Mouse (Mus musculus): ENCODE measurements around the gene Tmcc2. TPM values are rescaled to one million over a fixed set of nuclear protein-coding genes. Genes with fewer than 3 reads are reported as not detected.
A peak's percentile ranks its signal among the peaks of the same experiment; 100 is the strongest.

The Tmcc2 gene
- polyA plus RNA-seq, 1 experiment = 5.3 TPM

DNA sequence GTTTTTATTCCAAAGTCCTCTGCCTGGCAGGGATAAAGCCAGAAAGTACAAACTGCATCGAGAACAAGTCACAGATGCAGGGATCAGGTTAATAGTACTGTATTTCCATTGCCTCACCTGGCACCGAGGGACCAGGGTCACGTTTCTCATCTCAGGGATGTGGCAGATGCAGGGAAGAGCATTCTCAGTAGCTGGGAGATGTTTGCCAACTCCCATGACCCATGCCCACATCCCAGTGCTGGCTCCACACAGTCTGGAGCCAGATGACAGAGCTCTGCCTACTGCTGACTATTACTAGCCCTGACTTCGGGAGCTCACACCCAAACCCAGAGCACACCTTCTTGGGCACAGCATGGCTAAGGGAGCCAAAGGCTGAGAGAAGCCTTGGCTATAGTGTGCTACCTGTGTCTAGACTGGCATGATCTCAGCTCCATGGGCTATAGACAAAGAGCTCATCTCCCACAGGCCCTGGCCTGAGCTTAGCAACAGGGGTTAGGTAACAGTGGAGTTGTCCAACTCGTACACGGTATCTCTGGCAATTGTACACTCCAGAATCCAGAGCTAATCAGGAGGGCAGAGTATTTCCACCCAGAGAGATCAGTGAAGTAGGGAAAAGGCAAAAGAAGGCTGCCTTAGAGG, 18.1 kb downstream of the Tmcc2 start:
- WGBS = 93% methylated on average over 6 of the region's 6 CpGs
- Histone ChIP-seq H3K4me1 (replicated peaks; ENCODE audit: control insufficient read depth, insufficient read depth, low read length) (0 out of 2 replicates have a peak, but pooled peaks cover 6% of the 10 kb centered on the region), H3K27ac (ENCODE audit: control insufficient read depth, insufficient read depth, low read length) (no peak overlapping the region), H3K36me3 (ENCODE audit: control insufficient read depth, insufficient read depth, low read length) (no peaks in the 10 kb centered on the region), H3K4me3 (ENCODE audit: control insufficient read depth, insufficient read depth, low read length) (no peak overlapping the region), H3K27me3 (ENCODE audit: control insufficient read depth, insufficient read depth, low read length) (no peaks in the 10 kb centered on the region)
- DNase-seq = no peak
- TF ChIP-seq CTCF (IDR thresholded peaks at IDR 0.05; ENCODE audit: borderline replicate concordance, control insufficient read depth, extremely low read depth, insufficient read depth, low read length, poor library complexity) = no peak
- no peak for TF ChIP-seq POLR2A (IDR thresholded peaks at IDR 0.05; ENCODE audit: control insufficient read depth, extremely low read depth, insufficient read depth, low read length, poor library complexity)

DNA sequence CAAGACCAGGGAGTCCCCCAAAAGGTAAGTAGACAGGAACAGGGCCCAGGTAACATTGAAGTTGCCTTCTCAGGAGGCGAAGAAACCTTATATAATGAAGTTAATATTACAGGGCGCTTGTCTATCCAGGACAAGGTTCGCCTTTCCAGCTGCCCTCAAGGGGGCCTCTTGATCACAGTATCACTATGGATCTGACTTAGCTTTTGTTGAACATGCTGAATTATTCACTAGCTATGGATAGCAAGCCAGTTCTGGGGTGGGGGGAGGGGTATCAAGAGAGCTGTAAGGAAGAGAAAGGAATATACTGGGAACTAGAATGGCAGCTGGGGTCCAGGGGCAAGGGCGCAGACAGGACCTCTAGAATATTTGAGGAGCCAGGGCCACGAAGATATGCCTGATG, 18.7 kb downstream of the Tmcc2 start:
- Histone ChIP-seq H3K4me3 (ENCODE audit: control insufficient read depth, insufficient read depth, low read length) (no peak overlapping the region), H3K36me3 (ENCODE audit: control insufficient read depth, insufficient read depth, low read length) (no peaks in the 10 kb centered on the region), H3K4me1 (replicated peaks; ENCODE audit: control insufficient read depth, insufficient read depth, low read length) (0 out of 2 replicates have a peak, but pooled peaks cover 6% of the 10 kb centered on the region), H3K27me3 (ENCODE audit: control insufficient read depth, insufficient read depth, low read length) (no peaks in the 10 kb centered on the region), H3K27ac (ENCODE audit: control insufficient read depth, insufficient read depth, low read length) (no peak overlapping the region)
- DNase-seq = no peak
- TF ChIP-seq POLR2A (IDR thresholded peaks at IDR 0.05; ENCODE audit: control insufficient read depth, extremely low read depth, insufficient read depth, low read length, poor library complexity) (no peak), CTCF (IDR thresholded peaks at IDR 0.05; ENCODE audit: borderline replicate concordance, control insufficient read depth, extremely low read depth, insufficient read depth, low read length, poor library complexity) (no peak)
- 93% methylated on average over 5 of the region's 5 CpGs for WGBS

DNA sequence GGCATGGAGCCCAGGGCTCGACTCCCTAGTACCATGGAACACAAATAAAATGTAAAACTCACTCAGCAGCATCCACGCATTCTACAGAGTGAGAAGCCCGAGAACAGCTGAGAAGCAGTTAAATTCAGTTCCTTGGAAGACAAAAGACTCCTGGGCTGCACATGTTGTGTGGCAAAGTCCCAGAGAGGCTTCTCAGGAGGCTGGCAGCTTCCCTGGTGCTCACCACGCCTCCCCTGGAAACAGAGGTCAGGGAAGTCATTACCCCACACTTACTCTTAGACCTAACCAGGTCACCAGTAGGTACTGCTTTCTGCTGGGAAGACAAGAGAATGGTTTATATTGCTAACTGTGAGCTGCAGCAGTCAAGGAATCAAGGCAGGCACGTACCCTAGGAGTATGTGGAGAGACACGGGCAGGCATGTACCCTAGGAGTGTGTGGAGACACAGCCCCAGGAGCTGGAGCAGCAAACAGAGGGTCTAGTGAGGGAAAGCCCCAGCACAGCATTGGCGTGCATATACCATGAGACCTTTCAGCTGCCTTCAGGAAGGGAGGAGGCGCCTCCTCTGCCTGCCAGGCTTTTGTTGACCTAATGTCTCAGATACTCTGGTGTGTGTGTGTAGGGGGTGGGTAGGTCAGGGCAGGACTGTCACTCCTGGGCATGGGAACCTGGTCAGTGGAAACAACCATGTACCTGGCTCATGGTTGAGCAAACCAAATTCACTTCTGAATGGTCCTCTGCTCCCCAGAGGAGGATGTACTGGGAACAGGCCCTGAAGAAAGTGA, 19.6 kb downstream of the Tmcc2 start:
- WGBS = 82% methylated on average over 8 of the region's 8 CpGs
- Histone ChIP-seq H3K4me1 (replicated peaks; ENCODE audit: control insufficient read depth, insufficient read depth, low read length) (0 out of 2 replicates have a peak, but pooled peaks cover 6% of the 10 kb centered on the region), H3K36me3 (ENCODE audit: control insufficient read depth, insufficient read depth, low read length) (no peaks in the 10 kb centered on the region), H3K27me3 (ENCODE audit: control insufficient read depth, insufficient read depth, low read length) (no peaks in the 10 kb centered on the region), H3K27ac (ENCODE audit: control insufficient read depth, insufficient read depth, low read length) (no peak overlapping the region), H3K4me3 (ENCODE audit: control insufficient read depth, insufficient read depth, low read length) (no peak overlapping the region)
- TF ChIP-seq POLR2A (IDR thresholded peaks at IDR 0.05; ENCODE audit: control insufficient read depth, extremely low read depth, insufficient read depth, low read length, poor library complexity) (no peak), CTCF (IDR thresholded peaks at IDR 0.05; ENCODE audit: borderline replicate concordance, control insufficient read depth, extremely low read depth, insufficient read depth, low read length, poor library complexity) (no peak)
- no peak for DNase-seq

DNA sequence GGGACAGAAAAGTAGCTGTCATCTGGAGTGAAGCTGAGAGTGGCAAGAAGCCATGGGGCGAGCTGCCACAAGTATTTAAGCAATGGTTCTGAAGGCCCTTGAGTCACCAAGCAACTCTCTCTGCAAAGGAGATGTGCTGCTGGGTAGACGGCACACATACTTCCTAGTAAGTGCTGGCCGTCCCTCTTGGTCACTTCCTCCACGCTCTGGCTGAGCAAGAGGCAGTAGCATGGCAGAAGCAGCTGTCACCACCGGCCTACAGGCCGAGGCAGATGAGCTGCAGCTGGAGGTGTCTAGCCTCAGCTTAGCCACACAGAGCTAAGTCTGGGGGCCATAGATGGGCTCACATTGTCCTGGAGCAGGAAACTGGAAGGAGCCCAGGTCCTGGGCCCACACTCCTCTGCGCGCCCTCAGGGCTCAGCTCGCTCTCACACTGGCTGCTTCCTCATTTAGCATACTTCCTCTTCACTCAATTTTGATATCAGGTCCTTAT, 20.4 kb downstream of the Tmcc2 start:
- Histone ChIP-seq H3K4me1 (replicated peaks; ENCODE audit: control insufficient read depth, insufficient read depth, low read length) (0 out of 2 replicates have a peak, but pooled peaks cover 6% of the 10 kb centered on the region), H3K27me3 (ENCODE audit: control insufficient read depth, insufficient read depth, low read length) (no peaks in the 10 kb centered on the region), H3K27ac (ENCODE audit: control insufficient read depth, insufficient read depth, low read length) (no peak overlapping the region), H3K4me3 (ENCODE audit: control insufficient read depth, insufficient read depth, low read length) (no peak overlapping the region), H3K36me3 (ENCODE audit: control insufficient read depth, insufficient read depth, low read length) (no peaks in the 10 kb centered on the region)
- 75% methylated on average over 9 of the region's 9 CpGs for whole genome bisulfite sequencing
- TF ChIP-seq CTCF (IDR thresholded peaks at IDR 0.05; ENCODE audit: borderline replicate concordance, control insufficient read depth, extremely low read depth, insufficient read depth, low read length, poor library complexity) (no peak), POLR2A (IDR thresholded peaks at IDR 0.05; ENCODE audit: control insufficient read depth, extremely low read depth, insufficient read depth, low read length, poor library complexity) (no peak)
- no peak for DNase-seq

DNA sequence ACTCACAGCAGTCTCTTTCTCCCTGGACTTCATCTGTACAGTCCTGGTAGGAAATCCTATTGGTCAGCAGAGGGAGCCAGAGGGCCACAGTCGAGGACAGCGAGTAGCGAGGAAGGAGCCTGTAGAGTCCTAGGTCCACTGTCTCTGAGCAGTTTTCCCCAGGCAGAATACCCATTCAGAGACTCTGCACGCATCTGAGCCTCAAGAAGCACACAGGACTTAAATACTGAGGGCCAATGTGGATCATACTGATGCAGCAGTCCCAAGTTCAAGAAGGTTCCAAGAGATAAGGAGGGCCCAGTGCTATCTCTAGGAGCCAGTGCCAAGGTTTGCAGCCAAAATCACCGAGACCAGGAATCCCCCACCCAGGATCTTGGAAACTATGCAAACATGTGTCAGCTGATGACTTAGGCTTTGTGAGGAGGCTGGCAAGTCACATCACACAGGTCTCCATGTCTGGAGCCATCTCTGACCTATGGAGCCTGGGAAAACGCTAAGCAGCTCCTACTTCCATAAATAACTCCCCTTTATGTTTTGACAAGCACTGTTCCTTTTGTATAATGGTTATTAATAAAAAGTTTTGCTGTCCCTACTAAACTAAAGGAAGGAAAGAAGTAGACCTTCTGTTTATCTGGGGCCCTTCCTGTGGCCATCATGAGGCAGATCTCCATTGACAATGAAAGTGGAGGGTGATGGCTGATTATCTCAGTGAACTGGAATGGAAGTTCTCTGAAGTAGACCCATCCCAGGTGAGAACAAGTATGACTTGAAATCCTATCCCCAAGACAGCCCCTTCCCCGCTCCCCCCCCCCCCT, 23.2 kb downstream of the Tmcc2 start:
- Histone ChIP-seq H3K36me3 (ENCODE audit: control insufficient read depth, insufficient read depth, low read length) (no peaks in the 10 kb centered on the region), H3K4me1 (replicated peaks; ENCODE audit: control insufficient read depth, insufficient read depth, low read length) (no peaks in the 10 kb centered on the region), H3K27me3 (ENCODE audit: control insufficient read depth, insufficient read depth, low read length) (no peaks in the 10 kb centered on the region), H3K27ac (ENCODE audit: control insufficient read depth, insufficient read depth, low read length) (no peak overlapping the region), H3K4me3 (ENCODE audit: control insufficient read depth, insufficient read depth, low read length) (no peak overlapping the region)
- TF ChIP-seq CTCF (IDR thresholded peaks at IDR 0.05; ENCODE audit: borderline replicate concordance, control insufficient read depth, extremely low read depth, insufficient read depth, low read length, poor library complexity) (peak; percentile 38; the same call in 1 of the 2 replicates), POLR2A (IDR thresholded peaks at IDR 0.05; ENCODE audit: control insufficient read depth, extremely low read depth, insufficient read depth, low read length, poor library complexity) (no peak)
- 48% methylated on average over 7 of the region's 7 CpGs for WGBS
- peak; percentile 73 for DNase-seq

DNA sequence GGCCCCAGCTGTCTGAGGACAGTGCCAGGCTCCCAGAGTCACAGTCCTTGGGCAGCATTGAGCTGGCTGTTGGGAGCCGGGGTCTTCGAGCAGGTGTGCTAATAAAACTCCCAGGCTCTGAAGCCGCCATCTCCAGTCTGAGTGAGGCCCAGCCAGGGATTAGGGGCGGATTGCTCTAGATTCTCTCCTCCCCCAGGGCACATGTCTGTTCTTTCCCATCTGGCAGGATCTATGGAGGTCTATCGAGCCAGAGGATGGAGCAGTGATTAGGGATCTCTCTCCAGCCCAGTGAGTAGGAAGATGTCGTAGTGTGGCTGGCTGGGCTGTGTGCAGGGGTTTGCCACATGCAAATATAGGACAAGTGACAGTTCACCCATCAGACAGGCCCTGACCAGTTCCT, 24.1 kb downstream of the Tmcc2 start:
- H3K4me3 ChIP-seq (ENCODE audit: control insufficient read depth, insufficient read depth, low read length) = no peak overlapping the region
- WGBS = 94% methylated on average over 6 of the region's 6 CpGs

More for the DNA sequence above, 24.1 kb downstream of the Tmcc2 start:
- TF ChIP-seq CTCF (IDR thresholded peaks at IDR 0.05; ENCODE audit: borderline replicate concordance, control insufficient read depth, extremely low read depth, insufficient read depth, low read length, poor library complexity) = no peak
- no peak for TF ChIP-seq POLR2A (IDR thresholded peaks at IDR 0.05; ENCODE audit: control insufficient read depth, extremely low read depth, insufficient read depth, low read length, poor library complexity)
- Histone ChIP-seq H3K36me3 (ENCODE audit: control insufficient read depth, insufficient read depth, low read length) (no peaks in the 10 kb centered on the region), H3K27ac (ENCODE audit: control insufficient read depth, insufficient read depth, low read length) (no peak overlapping the region), H3K27me3 (ENCODE audit: control insufficient read depth, insufficient read depth, low read length) (no peaks in the 10 kb centered on the region), H3K4me1 (replicated peaks; ENCODE audit: control insufficient read depth, insufficient read depth, low read length) (no peaks in the 10 kb centered on the region)
- DNase-seq = no peak

All from thymus, adult 2 months (tissue).